In the genomic region with DNA sequence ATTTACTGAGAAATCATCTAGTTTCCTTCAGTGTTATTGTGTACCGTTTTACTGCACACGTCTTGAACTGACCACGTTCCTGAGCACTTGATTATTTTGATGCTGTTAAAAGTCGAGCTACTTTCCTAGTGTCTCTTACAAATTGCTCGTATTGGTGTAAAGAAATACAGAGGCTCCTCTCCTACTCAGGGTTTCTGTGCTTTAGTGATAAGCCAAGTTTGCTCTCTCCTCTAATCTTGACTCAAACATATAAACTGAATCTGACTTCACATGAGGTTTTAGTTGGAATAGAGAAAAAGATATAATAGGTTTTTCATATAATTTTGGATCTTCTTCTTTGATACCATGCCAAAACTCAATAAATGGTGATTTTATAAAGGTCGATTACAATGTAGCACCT, we compare ENCODE assay signal across 16 mouse cellular contexts.
"Had no signal": no experiment of that assay in that cellular context is flagged by ENCODE, and none has a peak within 500 bp of the region (broad histone marks: within the 10 kb centered on the region; RNA-seq: fewer than 3 reads in every experiment).

No protein-coding gene starts in this region.

- H3K27me3 ChIP-seq: megakaryocyte, embryonic 14.5 days; midbrain, embryonic 12.5 days; neural tube, embryonic 15.5 days had no signal

- H3K9ac ChIP-seq: midbrain, embryonic 12.5 days; neural tube, embryonic 15.5 days had no signal

- DNase-seq: kidney, adult 18-20 months; kidney, postnatal 10 days; kidney, postnatal 4 days; left cerebral cortex, postnatal 4 days; lung, adult 2 months; lung, postnatal 10 days; lung, postnatal 4 days; right cerebral cortex, adult 18-20 months; right cerebral cortex, postnatal 25 days; thymus, postnatal 14 days had no signal

- H3K36me3 ChIP-seq: midbrain, embryonic 12.5 days; neural tube, embryonic 15.5 days had no signal

- H3K4me2 ChIP-seq: midbrain, embryonic 12.5 days; neural tube, embryonic 15.5 days had no signal

- H3K27ac ChIP-seq: layer of hippocampus, adult 2 months; midbrain, embryonic 12.5 days; neural tube, embryonic 15.5 days had no signal

- H3K9me3 ChIP-seq: megakaryocyte, embryonic 14.5 days; midbrain, embryonic 12.5 days; neural tube, embryonic 15.5 days had no signal

- H3K4me3 ChIP-seq: layer of hippocampus, adult 2 months; megakaryocyte, embryonic 14.5 days; midbrain, embryonic 12.5 days; myocyte; neural tube, embryonic 15.5 days had no signal

- ATAC-seq: inflammation-experienced regulatory T-cells, adult 6 months had no signal
